ENCODE assay signal across 9 mouse cellular contexts in the genomic region with DNA sequence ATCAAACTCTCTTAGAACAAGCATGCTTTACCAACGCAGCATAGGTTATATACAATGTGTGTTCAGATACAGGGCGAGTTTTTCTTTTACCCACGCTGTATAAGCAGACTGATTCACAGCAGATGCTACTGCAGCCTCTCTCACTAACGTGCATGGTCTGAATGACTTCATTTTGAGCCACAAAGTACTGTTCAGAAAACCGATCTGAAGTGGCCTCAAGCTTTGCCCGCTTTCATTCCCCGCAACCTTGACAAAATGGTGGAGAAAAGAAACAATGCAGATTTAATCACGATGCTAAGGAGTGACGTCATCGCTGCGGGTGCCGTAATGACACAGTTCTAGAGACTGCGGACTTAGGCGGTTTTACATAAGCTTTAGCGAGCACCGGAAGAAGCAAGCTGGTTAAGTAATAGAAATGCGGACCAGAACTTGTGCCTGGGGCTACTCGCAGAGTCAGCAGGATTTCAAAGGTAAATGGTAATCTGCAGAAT. TPM values are rescaled to one million over a fixed set of nuclear protein-coding genes. Genes with fewer than 3 reads are reported as not detected.
DNase-seq lines count a peak whose midpoint lies in the region; ATAC-seq lines count a peak whose summit lies in the region.
"Had no signal": no experiment of that assay in that cellular context is flagged by ENCODE, and none has a peak within 500 bp of the region (broad histone marks: within the 10 kb centered on the region; RNA-seq: fewer than 3 reads in every experiment).

No protein-coding gene starts in this region.

- H3K36me3 ChIP-seq in kidney, embryonic 14.5 days (ENCODE audit: control insufficient read depth, insufficient read depth, low read length): no peaks in the 10 kb centered on the region
- no peaks in the 10 kb centered on the region for H3K36me3 ChIP-seq in neural tube, embryonic 12.5 days

- 24% methylated on average over 18 of the region's 18 CpGs for WGBS in kidney, embryonic 14.5 days
- 12% methylated on average over 18 of the region's 18 CpGs for WGBS in neural tube, embryonic 12.5 days

- H3K27me3 ChIP-seq in kidney, embryonic 14.5 days (ENCODE audit: control insufficient read depth, insufficient read depth, low read length): no peaks in the 10 kb centered on the region
- H3K27me3 ChIP-seq in neural tube, embryonic 12.5 days (replicated peaks): no peaks in the 10 kb centered on the region

- H3K27ac ChIP-seq in kidney, embryonic 14.5 days (ENCODE audit: low read depth, low read length): peak overlapping the region; percentile 76
- peak overlapping the region; percentile 60 for H3K27ac ChIP-seq in neural tube, embryonic 12.5 days

- no peak for DNase-seq in kidney, postnatal 4 days
- peak; percentile 42 for DNase-seq in cerebellum, adult 11-12 months
- DNase-seq in frontal cortex, adult 2 months (ENCODE audit: extremely low spot score in 1 of 2, low spot score in 1 of 2): peak; percentile 66 to 82
- DNase-seq in left cerebral cortex, postnatal 10 days (ENCODE audit: extremely low spot score in 1 of 2, low spot score in 2 of 2): peak; percentile 61 to 67
- no peak for DNase-seq in ovary, postnatal 36 days (ENCODE audit: low spot score)
- no peak for DNase-seq in kidney, adult 11 months

- H3K9ac ChIP-seq in kidney, embryonic 14.5 days (ENCODE audit: low read depth, low read length): peak overlapping the region; percentile 32; the same call in 1 of the 2 replicates
- no peak overlapping the region for H3K9ac ChIP-seq in neural tube, embryonic 12.5 days

- ATAC-seq in kidney, embryonic 14.5 days (ENCODE audit: low FRiP score, low TSS enrichment): peak; percentile 40
- ATAC-seq in neural tube, embryonic 12.5 days (ENCODE audit: low FRiP score, low read depth): peak; percentile 64

- H3K4me3 ChIP-seq in kidney, embryonic 14.5 days (ENCODE audit: low read length): peak overlapping the region; percentile 11; the same call in 1 of the 2 replicates
- H3K4me3 ChIP-seq in neural tube, embryonic 12.5 days: no peak overlapping the region
- H3K4me3 ChIP-seq: megakaryocyte, embryonic 14.5 days had no signal

- no peaks in the 10 kb centered on the region for H3K9me3 ChIP-seq in kidney, embryonic 14.5 days (ENCODE audit: control insufficient read depth, low read length)
- no peaks in the 10 kb centered on the region for H3K9me3 ChIP-seq in neural tube, embryonic 12.5 days
- H3K9me3 ChIP-seq: megakaryocyte, embryonic 14.5 days had no signal

- H3K4me1 ChIP-seq in kidney, embryonic 14.5 days (ENCODE audit: control insufficient read depth, insufficient read depth, low read length): peaks cover 43% of the 10 kb centered on the region
- peaks cover 66% of the 10 kb centered on the region for H3K4me1 ChIP-seq in neural tube, embryonic 12.5 days

- peak overlapping the region; percentile 35 for H3K4me2 ChIP-seq in kidney, embryonic 14.5 days (replicated peaks; ENCODE audit: low read depth, low read length)
- peak overlapping the region; percentile 51 for H3K4me2 ChIP-seq in neural tube, embryonic 12.5 days (replicated peaks)

- intact Hi-C loops in left cerebral cortex, postnatal 10 days (cut with DNase I): no loop called here

RNA-seq across cellular contexts. Expression of a gene that starts 4.6 kb away (rescaled TPM):
- polyA plus RNA-seq in kidney, embryonic 14.5 days (2014; fragmentation: Nextera tagmentation; extraction: Ambion mirVana): 33.5 and 36.1 TPM in 2 replicates
- 1,576 and 1,727 TPM in 2 replicates for polyA plus RNA-seq in frontal cortex, adult 2 months (2012; rRNA removed)
- 1,000 to 10,000 TPM; 1,043 to 1,055 TPM for total RNA-seq in left cerebral cortex, postnatal 10 days (2021)
- 88.0 and 95.9 TPM in 2 replicates for polyA plus RNA-seq in neural tube, embryonic 12.5 days (2016; fragmentation: Nextera tagmentation; extraction: Ambion mirVana)

RNA-seq across cellular contexts. Expression of a gene that starts 31.5 kb away (rescaled TPM):
- polyA plus RNA-seq in kidney, embryonic 14.5 days (2014; fragmentation: Nextera tagmentation; extraction: Ambion mirVana): not detected in 2 replicates
- not detected in 2 replicates for polyA plus RNA-seq in frontal cortex, adult 2 months (2012; rRNA removed)
- total RNA-seq in left cerebral cortex, postnatal 10 days (2021): not detected
- not detected in 2 replicates for polyA plus RNA-seq in neural tube, embryonic 12.5 days (2016; fragmentation: Nextera tagmentation; extraction: Ambion mirVana)

Comparison
In these comparisons a context has a peak if more than half of its experiments do, and no peak if none do; other contexts are left out.
1. DNase-seq: peak in cerebellum, adult 11-12 months (single experiment), frontal cortex, adult 2 months (2 of 2) and left cerebral cortex, postnatal 10 days (2 of 2); none in kidney, postnatal 4 days (0 of 2), ovary, postnatal 36 days (single experiment) and kidney, adult 11 months (single experiment).
2. RNA of a gene that starts 4.6 kb away (polyA plus RNA-seq): 1,576 to 1,727 TPM in frontal cortex, adult 2 months; 88.0 to 95.9 TPM in neural tube, embryonic 12.5 days and 33.5 to 36.1 TPM in kidney, embryonic 14.5 days; every median in the first group is over 10 times any median in the second.